Mouse (Mus musculus): ENCODE measurements around the gene Gm12800. TPM values are rescaled to one million over a fixed set of nuclear protein-coding genes. Genes with fewer than 3 reads are reported as not detected.
"Not testable (repeated sequence)": the region's sequence is repeated elsewhere in the genome, so short reads cannot be mapped to it uniquely, and the experiment has no call there.

Gm12800 gene
- polyA plus RNA-seq (2016; fragmentation: Nextera tagmentation; extraction: Ambion mirVana) = not detected in 2 replicates

- H3K4me2 ChIP-seq (replicated peaks); ATAC-seq (ENCODE audit: insufficient number of reproducible peaks, insufficient read depth, low FRiP score, low TSS enrichment); H3K4me1 ChIP-seq; H3K36me3 ChIP-seq; H3K9ac ChIP-seq; H3K4me3 ChIP-seq; H3K27me3 ChIP-seq; H3K27ac ChIP-seq; H3K9me3 ChIP-seq: not testable (repeated sequence)
- WGBS = 81% methylated on average over 2 of the region's 2 CpGs
Observed at GRCm38 (mm10) chr4:101908821-101909220, at the start of gene Gm12800. Gm12800 (plus strand) TSS chr4:101909121.

GRCm38 (mm10) chr4:101860873-101861272 lies 48.0 kb upstream of the Gm12800 start:
- no peaks in the 10 kb centered on the region for H3K27me3 ChIP-seq
- no peak overlapping the region for H3K9ac ChIP-seq
- no peak overlapping the region for H3K27ac ChIP-seq
- no peak overlapping the region for H3K4me2 ChIP-seq (replicated peaks)
- ATAC-seq (ENCODE audit: insufficient number of reproducible peaks, insufficient read depth, low FRiP score, low TSS enrichment) = no peak
- H3K36me3 ChIP-seq = no peaks in the 10 kb centered on the region
- no peak overlapping the region for H3K4me3 ChIP-seq
- H3K4me1 ChIP-seq = no peaks in the 10 kb centered on the region
- H3K9me3 ChIP-seq = no peaks in the 10 kb centered on the region
- 46% methylated on average over 6 of the region's 6 CpGs for WGBS

GRCm38 (mm10) chr4:101862289-101862688 lies 46.6 kb upstream of the Gm12800 start:
- Histone ChIP-seq H3K4me3 (no peak overlapping the region), H3K9me3 (no peaks in the 10 kb centered on the region), H3K4me1 (no peaks in the 10 kb centered on the region), H3K27ac (no peak overlapping the region), H3K27me3 (no peaks in the 10 kb centered on the region), H3K9ac (no peak overlapping the region), H3K36me3 (no peaks in the 10 kb centered on the region), H3K4me2 (replicated peaks) (no peak overlapping the region)
- whole genome bisulfite sequencing = 88% methylated on average over 6 of the region's 6 CpGs
- no peak for ATAC-seq (ENCODE audit: insufficient number of reproducible peaks, insufficient read depth, low FRiP score, low TSS enrichment)

DNA sequence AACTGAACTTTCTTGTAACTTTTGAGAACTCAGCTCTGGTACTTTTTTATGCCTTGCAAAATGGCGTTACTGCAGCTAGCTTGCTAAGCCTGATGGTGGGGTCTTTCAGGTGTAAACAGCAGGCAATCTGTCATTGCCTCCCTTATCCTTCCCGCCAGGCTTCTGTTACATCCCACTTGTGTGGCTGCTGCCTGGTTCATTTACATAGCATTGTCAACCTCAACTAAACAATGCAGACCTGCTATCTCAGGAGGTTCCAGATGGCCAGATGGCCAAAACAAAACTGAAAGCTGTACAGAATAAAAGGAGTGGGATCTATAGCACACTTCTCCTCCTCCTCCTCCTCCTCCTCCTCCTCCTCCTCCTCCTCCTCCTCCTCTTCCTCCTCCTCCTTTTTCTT lies 36.9 kb upstream of the Gm12800 start:
- H3K27ac ChIP-seq; H3K36me3 ChIP-seq; H3K27me3 ChIP-seq; H3K4me2 ChIP-seq (replicated peaks); H3K9me3 ChIP-seq; H3K9ac ChIP-seq; ATAC-seq (ENCODE audit: insufficient number of reproducible peaks, insufficient read depth, low FRiP score, low TSS enrichment); H3K4me3 ChIP-seq; H3K4me1 ChIP-seq: not testable (repeated sequence)
- 79% methylated on average over 2 of the region's 2 CpGs for WGBS

DNA sequence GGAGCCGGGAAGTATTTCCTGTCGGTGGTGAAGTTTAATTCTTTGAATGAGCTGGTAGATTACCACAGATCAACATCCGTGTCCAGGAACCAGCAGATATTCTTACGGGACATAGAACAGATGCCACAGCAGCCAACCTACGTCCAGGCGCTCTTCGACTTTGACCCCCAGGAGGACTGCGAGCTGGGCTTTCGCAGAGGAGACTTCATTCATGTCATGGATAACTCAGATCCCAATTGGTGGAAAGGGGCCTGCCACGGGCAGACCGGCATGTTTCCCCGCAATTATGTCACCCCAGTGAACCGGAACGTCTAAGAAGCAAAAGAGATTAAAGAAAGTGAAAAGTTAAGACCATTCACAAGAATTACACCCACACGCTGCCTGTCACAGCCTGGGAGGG lies 33.2 kb upstream of the Gm12800 start:
- WGBS = 75% methylated on average over 15 of the region's 15 CpGs

DNA sequence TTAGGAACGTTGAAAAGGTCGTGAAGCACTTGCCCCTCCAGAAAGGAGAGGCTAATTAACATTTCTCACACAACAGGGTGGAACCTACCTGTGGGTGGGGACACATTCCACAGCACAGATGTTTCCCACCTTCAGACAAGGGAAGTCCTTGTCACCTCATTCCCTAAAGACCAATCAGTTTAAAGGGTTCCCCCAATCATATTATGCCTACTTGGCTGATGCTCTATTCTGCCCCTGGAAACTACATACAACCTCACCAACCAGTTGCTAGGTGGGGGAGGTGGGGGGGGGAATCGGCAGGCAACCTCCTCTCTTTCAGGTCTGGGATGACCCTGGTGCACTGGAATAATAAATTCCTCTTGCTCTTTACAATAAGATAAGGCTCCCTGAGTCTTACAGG lies 25.3 kb upstream of the Gm12800 start:
- Histone ChIP-seq H3K4me1 (no peaks in the 10 kb centered on the region), H3K27ac (no peak overlapping the region), H3K4me3 (no peak overlapping the region), H3K27me3 (no peaks in the 10 kb centered on the region), H3K9ac (no peak overlapping the region), H3K9me3 (peaks cover 1% of the 10 kb centered on the region; the same call in 1 of the 2 replicates), H3K4me2 (replicated peaks) (no peak overlapping the region), H3K36me3 (no peaks in the 10 kb centered on the region)
- WGBS = 35% methylated on average over 3 of the region's 3 CpGs
- no peak for ATAC-seq (ENCODE audit: insufficient number of reproducible peaks, insufficient read depth, low FRiP score, low TSS enrichment)

More for the DNA sequence above, 33.2 kb upstream of the Gm12800 start:
- not testable (repeated sequence) for H3K4me1 ChIP-seq; H3K27ac ChIP-seq; H3K9me3 ChIP-seq; H3K4me3 ChIP-seq; H3K27me3 ChIP-seq; H3K4me2 ChIP-seq (replicated peaks); H3K36me3 ChIP-seq; H3K9ac ChIP-seq; ATAC-seq (ENCODE audit: insufficient number of reproducible peaks, insufficient read depth, low FRiP score, low TSS enrichment)

DNA sequence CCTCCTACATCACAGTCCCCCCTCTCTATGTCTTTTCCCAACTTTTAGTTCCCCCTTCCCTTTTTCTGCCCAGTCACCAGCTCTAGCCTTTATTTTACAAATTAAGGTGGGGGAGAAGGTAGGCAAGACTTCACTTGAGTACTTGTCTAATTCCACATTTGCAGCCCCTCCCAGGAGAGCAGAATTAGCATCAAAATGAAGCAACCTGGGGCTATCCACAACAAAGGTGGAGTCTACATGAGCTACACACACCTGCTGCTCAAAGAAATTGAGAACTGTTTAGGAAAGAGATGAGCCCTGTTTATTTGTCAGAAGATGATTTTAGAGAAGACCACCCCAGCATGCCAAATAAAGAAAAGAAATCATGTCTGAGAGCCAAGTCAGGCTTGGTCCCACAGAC lies 19.5 kb upstream of the Gm12800 start:
- no peak overlapping the region for H3K4me3 ChIP-seq

DNA sequence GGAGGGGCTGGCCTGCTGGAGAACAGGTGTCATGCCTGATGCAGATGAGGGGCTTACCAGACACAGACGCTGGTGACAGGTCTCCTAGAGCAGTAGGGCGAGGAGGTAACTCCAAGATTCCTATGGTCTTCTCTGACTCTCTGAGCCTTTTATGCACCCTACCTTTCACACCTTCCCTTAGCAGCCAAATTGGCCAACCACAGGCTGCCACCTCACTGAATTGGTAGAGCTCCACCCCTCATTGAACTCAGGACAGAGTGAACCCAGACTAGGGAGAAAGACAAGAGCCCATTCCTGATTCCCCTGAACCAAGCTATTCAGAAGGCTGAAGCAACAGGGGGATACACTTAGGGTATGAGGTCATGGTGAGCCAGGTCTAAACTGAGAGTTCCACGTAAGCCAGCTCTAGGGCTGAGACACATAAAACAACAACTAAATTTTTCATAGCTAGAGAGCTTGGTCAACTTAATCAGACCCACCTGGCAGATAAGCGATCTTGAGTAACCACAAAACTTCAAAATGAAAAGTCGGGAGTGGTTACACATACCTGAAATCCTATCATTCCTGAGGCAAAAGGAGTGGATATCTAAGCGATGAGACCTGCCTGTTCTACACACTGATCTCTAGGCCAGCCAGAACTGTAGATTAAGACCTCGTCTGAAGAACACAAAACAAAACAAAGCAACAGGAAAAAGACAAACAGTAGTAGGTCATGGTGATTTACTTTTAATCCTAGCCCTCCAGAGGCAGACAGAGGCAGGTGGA lies 15.1 kb upstream of the Gm12800 start, which contains the start of gene C130073F10Rik:
Gene C130073F10Rik, minus strand, starts transcription at position 134 of the 765 bp plus-strand sequence.
- no peak within 1 kb of the TSS for H3K27ac ChIP-seq
- 70% methylated on average over 7 of the region's 7 CpGs for WGBS
- H3K4me3 ChIP-seq = no peak within 1 kb of the TSS
- H3K4me2 ChIP-seq (replicated peaks) = no peak within 1 kb of the TSS
- ATAC-seq (ENCODE audit: insufficient number of reproducible peaks, insufficient read depth, low FRiP score, low TSS enrichment) = no peak
- no peaks in the 10 kb centered on the region for H3K27me3 ChIP-seq
- H3K4me1 ChIP-seq = no peaks in the 10 kb centered on the region
- H3K36me3 ChIP-seq = no peaks in the 10 kb centered on the region
- peaks cover under 1% of the 10 kb centered on the region; the same call in 1 of the 2 replicates for H3K9me3 ChIP-seq
- no peak within 1 kb of the TSS for H3K9ac ChIP-seq

More for the DNA sequence above, 19.5 kb upstream of the Gm12800 start:
- no peaks in the 10 kb centered on the region for H3K4me1 ChIP-seq
- H3K9ac ChIP-seq = no peak overlapping the region
- H3K4me2 ChIP-seq (replicated peaks) = no peak overlapping the region
- H3K9me3 ChIP-seq = peaks cover 4% of the 10 kb centered on the region; the same call in 1 of the 2 replicates
- H3K27me3 ChIP-seq = no peaks in the 10 kb centered on the region
- no peaks in the 10 kb centered on the region for H3K36me3 ChIP-seq
- H3K27ac ChIP-seq = no peak overlapping the region
- ATAC-seq (ENCODE audit: insufficient number of reproducible peaks, insufficient read depth, low FRiP score, low TSS enrichment) = no peak

- not testable (repeated sequence) for H3K4me2 ChIP-seq (replicated peaks); H3K9me3 ChIP-seq; H3K36me3 ChIP-seq; H3K4me1 ChIP-seq; H3K27me3 ChIP-seq; H3K9ac ChIP-seq; ATAC-seq (ENCODE audit: insufficient number of reproducible peaks, insufficient read depth, low FRiP score, low TSS enrichment); H3K27ac ChIP-seq; H3K4me3 ChIP-seq
- WGBS = 73% methylated on average over 2 of the region's 2 CpGs
Observed at GRCm38 (mm10) chr4:101940107-101940506, 31.2 kb downstream of the Gm12800 start, which contains the start of gene Gm12794. Gm12794 (plus strand) TSS chr4:101940407.

Other genes with a start within 250 kb of the Gm12800 start
- gene Lepr, start 191.7 kb upstream of the Gm12800 start, polyA plus RNA-seq (2016; fragmentation: Nextera tagmentation; extraction: Ambion mirVana) = 12.1 and 13.5 TPM in 2 replicates
- gene B020004J07Rik, start 65.1 kb upstream of the Gm12800 start, polyA plus RNA-seq (2016; fragmentation: Nextera tagmentation; extraction: Ambion mirVana) = not detected in 2 replicates
- gene C130073F10Rik, start 15.3 kb upstream of the Gm12800 start, polyA plus RNA-seq (2016; fragmentation: Nextera tagmentation; extraction: Ambion mirVana) = not detected in 2 replicates
- not detected in 2 replicates for gene Gm12794, start 31.3 kb downstream of the Gm12800 start, polyA plus RNA-seq (2016; fragmentation: Nextera tagmentation; extraction: Ambion mirVana)
- gene Gm12790, start 71.9 kb downstream of the Gm12800 start, polyA plus RNA-seq (2016; fragmentation: Nextera tagmentation; extraction: Ambion mirVana) = not detected in 2 replicates
- gene Gm12789, start 77.5 kb downstream of the Gm12800 start, polyA plus RNA-seq (2016; fragmentation: Nextera tagmentation; extraction: Ambion mirVana) = not detected in 2 replicates
- gene Pde4b, start 178.4 kb downstream of the Gm12800 start, polyA plus RNA-seq (2016; fragmentation: Nextera tagmentation; extraction: Ambion mirVana) = 10.5 and 11.1 TPM in 2 replicates